Mouse (Mus musculus) neutrophil, adult 5-6 weeks (primary cell): ENCODE measurements at regions not wholly inside any gene's neighbourhood (a gene's known extent, or its start where the extent isn't known, plus 50 kb on each side); places are given as distances from the start of the nearest gene placed in this dataset.
A peak's percentile ranks its signal among the peaks of the same experiment; 100 is the strongest.

ENCODE experiments used
- ATAC-seq: fragments of 151-379, 151-347 bp; 2 replicates; pipeline ENCODE4 v1.8.0; 2017; ENCODE audit warnings: mild to moderate bottlenecking, moderate TSS enrichment; ENCODE audit not compliant: insufficient number of reproducible peaks, poor library complexity, low FRiP score, severe bottlenecking; ENCODE audit errors: extremely low read depth

DNA sequence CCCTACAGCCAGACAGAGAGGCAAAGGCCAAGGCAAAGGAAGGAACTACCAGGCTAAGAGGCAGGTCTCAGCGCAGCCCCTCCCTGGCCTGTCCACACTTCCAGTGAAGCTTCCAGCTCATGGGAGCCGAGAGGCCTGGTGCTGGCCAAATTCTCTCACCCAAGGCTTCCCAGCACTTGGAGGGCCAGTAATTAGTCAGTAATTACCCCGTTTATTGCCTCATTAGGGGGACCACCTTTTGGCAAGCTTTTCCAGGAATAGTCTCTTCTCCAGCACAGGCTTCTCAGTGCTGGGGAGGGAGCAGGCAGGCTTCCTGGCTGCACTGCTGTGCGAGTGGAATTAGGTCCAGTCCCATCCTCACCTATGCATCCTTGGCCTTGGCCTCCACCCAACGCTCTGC, 252.8 kb upstream of the Nxpe4 start:
- ATAC-seq = no peak

DNA sequence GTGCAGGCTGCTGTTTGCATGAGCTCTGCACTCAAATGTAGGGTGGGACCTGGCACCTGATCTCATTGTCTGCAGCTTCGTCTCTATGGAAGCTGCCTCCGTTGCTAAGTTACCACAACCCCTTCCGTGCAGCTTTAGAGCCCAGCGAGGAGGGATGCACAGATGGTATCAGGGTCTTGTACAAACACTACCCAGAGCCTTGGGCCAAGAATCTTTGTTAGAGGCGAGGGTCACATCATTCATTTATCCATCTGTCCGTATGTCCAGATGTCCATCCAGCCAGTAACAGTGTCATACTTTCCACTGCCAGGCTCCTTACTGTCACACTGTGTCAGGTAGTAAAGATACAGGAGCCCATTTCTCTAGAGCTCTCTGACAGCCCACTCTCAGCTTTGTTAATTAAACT, 251.3 kb upstream of the Nxpe4 start:
- no peak for ATAC-seq

DNA sequence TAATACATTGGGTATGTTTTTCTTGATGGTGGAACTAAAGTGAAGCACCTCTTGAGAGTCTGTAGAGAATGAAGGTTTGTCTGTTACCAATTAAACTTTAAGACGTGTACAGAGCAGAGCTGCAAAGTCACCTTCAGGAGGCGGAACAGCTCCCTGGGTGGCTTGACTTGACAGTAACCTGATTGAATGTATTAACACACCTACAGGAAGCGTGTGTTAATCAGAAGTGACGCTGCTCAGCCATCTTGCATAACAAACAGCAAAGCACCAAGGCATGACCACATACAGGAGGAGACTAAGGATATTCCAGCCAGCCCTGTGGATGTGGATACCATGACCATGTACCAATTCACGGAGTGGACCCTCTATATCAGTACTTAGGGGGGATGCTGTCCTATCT, 249.0 kb upstream of the Nxpe4 start:
- peak; percentile 61; the same call in 1 of the 2 replicates for ATAC-seq

DNA sequence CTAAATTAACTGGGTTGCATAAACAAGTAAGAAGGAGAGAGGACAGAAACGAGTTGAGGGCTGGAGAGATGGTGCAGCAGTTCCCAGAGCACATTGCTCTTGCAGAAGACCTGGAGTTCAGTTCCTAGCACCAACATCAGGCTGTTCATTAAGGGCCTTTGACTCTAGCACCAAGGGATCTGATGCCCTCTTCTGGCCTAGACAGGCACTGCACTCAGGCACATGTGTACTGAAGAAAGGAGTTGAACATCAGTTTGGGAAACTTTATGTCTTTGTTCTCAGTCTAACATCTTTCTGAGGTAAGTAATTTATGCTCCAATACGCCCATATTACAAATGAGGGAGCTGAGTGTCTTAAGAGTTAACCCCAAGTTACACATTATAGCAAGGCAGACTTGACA, 226.5 kb upstream of the Nxpe4 start:
- no peak for ATAC-seq

DNA sequence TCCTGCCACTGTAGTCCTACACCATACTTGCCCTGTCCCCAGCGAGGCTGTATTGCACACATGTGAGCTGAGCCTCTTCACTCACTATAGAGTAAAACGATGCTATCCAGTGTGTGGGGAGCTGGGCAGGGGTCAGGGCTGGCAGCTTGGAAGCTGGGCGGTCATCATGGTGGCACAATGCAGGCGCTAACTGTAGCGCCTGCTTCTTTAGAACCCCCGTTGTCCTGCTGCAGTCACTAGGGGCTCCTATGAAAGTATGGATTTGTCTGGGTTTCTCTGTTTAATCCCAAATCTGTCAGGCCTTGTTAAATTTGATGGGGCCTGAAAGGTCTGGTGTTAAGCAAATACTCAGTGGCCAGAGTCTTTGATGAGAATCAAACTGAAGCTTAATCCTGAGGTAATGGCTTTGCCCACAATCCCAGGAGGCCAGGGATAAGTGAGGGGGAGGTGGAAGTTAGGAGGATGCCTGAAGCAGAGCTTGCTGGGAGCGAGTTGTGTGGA, 225.8 kb upstream of the Nxpe4 start:
- ATAC-seq = no peak

DNA sequence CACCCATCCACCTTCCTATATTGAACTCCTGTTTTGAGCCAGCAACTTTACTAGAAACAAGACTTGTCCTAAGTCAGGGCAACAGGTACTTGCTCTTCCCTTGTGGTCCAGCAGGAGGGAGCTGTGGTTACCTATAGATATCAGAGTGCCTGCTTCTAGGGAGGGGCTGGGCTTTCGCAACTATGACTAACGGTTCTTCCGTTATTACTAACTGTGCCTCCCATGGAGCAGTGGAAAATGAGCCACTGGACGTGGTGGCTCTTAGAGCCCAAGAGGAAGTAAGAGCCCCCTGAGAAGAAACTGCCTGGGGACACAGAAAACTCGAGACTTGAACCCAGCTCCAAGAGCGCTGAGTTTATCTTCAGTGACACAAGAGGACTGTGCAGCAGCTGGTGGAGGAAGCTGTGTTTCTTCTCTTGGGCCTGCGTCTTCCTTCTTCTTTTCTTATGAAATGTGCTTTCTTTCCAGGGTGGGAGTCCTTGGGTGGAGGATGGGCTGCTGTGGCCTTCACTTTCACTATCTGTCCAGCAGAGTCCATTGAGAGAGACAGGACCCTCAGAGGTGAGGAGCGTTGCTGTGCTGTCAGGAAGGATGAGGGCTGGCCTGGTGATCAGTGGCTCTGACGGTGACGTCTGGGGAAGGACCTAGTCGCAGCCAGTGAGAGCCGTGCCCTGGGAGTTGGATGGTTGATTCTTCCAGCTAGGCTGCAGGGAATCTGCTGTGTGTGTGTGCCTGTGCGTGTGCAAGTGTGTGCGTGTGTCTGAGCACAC, 222.7 kb upstream of the Nxpe4 start:
- peak; percentile 73 for ATAC-seq

DNA sequence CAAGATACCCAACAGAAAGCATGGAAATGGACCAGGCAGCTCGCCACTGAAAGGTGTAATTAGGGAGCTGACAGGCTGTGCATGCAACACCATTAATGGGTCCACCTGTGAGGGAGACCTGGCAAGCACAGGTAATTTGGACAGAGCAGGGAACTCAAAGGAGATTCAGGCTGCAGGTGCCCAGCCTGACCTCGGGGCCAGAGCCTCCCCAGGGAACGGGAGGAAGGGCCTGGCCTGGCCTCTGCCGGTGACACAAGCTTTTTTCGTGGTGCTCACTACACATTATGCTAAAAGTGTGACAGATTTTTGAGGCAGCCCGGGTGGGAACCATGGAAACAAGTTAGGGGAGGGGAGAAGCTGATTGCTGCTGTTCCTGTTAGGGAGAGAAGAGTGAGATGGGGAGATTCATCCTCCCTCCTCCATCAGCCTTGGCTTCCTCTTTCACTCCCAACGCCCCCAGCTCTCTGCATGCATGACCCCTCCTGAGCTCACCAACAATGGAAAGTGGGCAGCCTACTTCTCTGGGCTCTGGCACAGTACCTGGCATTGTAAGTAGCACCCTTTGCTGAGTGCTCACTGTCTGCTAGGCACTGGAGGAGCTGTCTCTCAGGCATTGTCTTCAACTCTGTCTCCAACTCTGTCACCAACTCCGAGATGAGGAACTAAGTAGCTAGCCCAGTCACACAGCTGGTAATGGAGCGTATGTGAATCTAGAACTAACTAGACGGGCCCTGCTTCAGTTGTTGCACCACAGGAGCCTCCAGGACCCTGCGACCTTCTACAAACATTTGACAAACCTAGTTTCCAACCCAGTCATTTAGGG, 218.9 kb upstream of the Nxpe4 start:
- ATAC-seq = no peak

DNA sequence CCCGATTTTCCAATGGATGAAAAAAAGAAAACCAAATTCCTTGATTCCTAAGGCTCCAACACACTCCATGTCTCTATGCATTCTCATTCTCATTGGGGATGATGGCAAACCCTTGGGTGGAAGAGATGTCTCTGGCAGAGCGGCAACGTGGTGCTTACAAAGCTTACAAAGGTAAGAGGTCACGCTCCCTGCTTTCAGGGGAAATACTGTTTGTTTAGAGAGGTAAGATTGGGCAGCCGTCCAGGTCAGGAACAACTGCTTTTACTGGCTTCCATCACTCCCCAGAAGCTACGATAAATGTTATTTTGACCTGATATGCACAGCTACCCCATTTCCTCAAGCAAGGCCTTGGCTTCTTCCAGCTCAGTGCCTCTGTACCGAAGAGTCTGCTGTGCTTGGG, 215.6 kb upstream of the Nxpe4 start:
- ATAC-seq = no peak

DNA sequence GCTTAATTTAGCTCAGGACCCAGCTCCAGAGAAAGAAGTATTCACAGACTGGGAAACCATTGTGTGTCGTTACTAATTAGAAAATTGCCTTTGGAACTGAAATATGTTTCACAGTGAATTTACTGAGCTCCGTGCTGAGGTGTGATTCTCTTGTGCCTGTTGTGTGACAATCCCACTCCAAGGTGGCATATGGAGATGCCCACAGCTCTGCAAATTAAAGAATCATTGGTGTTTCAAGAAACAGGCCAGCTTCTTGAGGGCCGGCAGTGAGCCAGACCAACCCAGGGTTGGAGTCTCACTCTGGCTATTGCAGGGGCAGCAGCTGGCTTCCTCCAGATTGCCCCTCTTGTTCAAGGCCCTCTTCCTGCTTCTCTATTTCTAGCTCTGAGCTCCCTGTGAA, 203.9 kb upstream of the Nxpe4 start:
- no peak for ATAC-seq

DNA sequence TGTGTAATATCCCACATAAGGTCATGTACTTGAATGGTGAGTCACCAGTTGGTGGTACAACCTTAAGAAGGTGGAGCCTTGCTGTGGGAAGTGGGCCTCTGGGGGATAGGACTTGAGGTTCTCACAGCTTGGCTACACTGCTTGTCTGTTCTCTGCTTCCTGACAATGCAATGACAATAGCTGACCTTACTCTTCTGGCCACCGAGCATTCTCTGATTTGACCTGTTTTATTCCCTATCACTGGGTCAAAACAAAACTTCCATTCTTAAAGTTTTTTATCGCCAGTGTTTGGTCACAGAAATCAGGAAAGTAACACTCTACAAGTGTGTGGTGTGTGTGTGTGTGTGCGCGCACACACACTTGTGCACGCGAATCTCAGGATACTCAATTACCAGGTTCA, 203.0 kb upstream of the Nxpe4 start:
- no peak for ATAC-seq

DNA sequence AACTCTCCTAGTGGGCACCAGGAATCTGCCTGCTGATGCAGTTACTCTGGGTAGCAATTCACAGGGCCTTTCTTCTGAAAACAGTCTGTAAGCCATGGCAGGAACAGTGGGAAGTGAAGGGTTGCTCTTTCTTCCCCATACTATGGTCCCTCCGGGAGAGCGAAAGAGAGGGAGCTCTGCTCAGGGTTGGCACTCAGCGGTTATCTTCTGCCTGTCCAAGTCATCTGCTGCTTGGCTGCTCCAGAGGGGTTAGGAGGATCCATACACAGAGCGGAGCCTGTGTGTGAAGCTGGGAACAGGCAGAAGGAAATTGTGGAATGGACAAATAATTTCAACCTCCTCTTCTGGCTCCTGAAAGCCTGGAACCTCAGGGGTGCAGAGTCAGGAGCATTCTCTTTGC, 200.6 kb upstream of the Nxpe4 start:
- no peak for ATAC-seq

DNA sequence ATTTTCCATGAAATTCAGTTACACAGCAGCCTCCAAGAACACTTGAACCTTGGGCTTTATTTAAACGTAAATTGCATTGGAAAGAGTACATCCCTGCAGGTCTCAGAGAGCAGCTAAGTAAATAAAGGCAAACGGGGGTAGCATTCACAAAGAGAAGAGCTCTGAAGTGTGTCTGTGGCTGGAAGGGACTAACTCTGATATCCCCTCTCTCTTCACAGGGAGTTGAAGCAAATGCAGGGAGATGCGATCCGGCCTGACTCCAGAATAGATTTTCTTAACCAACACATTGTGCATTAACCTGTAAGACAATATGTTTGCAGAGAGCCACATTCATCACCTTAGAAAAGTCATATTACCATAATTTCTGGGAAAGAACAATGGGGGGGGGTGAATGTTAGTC, 199.7 kb upstream of the Nxpe4 start:
- no peak for ATAC-seq

DNA sequence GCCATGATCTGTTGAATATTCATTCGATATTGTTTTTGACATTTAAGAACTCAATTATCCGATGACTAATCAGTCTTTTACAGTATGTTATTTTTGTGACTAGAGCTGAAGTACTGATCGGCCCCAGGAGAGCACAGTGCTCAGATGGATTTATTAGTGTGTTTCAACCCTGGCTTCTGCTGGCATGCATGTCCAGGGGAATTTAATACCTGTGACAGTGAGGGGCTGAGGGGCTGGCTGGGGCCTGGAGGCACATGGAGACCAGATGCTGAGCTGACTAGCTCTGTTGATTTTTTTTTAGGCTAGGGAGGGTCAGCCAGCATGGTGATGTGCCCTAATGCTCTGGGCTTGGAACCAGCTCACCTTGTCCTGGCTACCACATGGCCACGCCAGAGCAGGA, 199.2 kb upstream of the Nxpe4 start:
- no peak for ATAC-seq

DNA sequence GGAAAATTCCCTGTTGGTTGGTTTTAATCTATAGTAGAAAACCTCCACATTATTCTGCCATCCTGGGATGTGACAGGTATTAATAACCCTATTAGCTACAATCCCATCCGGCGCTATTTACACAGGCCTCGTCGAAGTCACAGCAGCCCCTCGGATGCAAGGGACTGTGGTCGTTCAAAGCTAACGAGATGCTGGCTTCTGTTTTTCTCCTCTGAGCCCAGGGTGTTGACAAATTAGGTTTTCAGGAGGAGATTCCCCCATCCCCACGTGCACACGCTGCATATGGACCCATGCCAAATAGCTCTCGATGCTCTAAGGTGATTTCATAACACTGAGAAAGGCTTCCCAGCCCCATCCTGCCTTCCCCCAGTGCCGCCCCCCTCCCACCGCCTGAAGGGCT, 188.7 kb upstream of the Nxpe4 start:
- ATAC-seq = no peak

DNA sequence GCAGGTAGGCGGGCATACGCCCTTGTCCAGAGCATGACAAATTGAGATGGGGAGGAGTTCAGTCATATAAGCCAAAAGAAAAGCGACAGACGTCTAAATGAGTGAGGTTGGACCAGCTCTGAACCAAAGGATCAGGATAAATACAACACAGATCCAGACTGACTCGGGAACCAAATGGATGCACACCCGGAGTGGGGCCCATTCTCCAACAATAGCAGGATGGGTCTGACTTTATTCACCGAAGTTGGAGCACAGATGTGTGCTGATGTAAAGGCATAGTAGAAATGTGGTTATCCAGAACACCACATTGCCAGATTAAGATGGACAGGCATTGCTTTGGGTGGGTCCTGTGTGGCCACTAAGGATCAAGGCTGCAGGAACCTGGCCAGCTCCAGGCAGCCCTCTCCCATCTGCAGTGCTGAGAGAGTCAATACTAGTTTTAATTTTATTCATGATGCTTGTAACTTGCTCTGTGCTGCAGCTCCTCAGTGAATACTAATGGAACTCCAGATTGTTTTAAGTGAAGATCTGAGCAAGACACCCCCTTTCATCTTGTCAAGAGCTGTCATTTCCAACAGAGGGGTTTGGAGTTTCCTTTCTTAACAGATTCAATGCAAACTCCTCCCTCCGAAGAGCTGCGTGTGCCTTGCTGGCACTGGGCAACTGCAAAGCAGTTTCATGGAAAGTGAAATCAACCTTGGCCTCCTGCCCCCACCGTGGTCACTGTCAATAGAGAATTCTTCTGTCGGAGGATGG, 176.3 kb upstream of the Nxpe4 start:
- no peak for ATAC-seq

DNA sequence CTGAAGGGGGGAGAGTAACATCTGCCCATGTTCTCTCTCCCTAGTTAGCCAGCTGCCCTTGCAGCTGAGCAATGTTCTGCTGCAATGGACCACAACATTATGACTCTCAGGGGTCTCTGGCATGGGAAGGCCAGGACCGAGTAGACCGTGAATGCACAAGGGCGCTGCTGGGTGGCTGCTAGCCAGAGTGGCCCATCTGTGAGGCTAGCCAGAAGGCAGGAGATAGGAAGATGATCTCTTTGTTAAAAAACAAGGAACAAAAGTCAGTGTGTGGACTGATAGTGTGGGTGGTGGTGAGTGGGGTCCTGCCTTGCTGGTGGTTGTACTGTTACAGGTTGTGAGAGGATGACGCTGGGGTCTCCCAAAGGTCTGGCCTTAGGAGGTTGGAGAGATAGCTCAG, 174.6 kb upstream of the Nxpe4 start:
- no peak for ATAC-seq

DNA sequence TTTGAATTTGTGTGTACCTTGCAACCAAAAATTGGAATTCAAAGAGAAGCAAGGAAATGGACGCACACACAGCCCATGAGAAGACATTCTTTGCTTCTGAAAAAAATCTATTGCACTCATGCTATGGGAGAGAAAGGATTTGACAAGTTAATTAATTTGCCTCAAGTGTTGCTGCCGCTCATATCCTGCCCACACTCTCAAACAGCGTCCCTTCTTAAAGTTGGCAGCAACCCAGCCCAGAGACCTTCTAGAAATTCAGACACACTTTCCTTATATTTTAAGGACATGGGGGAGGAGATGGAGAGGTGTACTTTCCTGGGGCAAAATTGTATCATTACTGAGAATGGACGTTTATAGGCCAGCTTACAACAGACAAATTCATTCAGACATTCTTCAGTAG, 167.2 kb upstream of the Nxpe4 start:
- no peak for ATAC-seq

DNA sequence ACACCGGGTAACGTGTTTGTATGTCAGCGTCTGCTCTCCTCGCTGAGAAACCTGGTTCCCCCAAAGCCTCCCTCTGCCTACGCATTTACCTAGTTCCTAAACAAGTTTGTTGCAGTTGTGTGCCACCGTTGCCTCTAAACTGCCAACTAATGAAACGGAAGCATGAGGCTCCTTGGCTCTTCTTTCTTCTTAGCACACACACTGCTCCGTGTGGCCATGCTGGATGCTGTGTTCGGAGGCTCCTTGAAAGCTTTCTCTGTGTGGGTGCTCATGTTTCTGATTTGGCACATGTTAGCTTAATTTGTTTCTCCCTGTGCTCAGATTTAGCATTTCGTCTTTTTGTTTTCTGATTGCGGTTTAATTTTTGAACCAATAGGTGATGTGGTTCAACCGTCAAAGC, 162.2 kb upstream of the Nxpe4 start:
- ATAC-seq = no peak

DNA sequence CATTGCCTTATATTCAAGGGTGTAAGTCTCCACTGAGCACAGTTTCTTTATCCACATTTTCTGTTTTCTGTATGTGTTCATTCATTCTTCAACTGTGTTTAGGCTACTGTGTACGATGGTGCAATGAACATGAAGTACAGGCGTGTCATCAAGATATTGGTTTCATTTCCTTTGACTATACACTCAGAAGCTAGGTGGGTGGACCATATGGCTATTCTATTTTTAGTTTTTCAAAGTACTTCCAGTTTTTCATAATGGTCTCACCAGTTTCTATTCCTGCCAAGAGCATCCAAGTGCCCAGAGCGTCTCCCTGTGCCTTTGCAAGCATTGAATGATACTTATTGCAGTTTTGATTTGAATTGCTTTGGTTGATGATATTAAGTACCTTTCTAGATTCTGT, 132.8 kb upstream of the Nxpe4 start:
- ATAC-seq = no peak

DNA sequence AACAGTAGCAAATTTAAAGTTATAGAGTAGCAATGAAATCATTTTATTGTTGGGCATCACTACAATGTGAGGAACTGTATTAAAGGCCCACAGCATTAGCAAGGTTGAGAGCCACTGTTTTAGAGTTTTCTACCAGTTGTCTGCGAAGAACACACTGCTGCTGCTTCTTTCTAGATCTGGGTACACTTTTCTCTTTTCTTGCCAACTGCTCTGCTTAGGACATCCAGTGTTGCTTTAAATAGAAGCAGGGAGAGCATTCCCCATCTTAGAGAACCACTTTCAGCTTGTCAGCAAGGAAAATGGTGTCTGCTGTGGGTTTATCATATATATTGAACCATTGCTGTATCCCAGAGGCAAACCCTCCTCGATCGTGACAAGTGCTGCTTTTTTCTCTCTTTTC, 131.0 kb upstream of the Nxpe4 start:
- ATAC-seq = no peak
